25 mouse cellular contexts compared by ENCODE assay signal in genomic region chr1:96766535-96766934, GRCm38 (mm10).
"Had no signal": no experiment of that assay in that cellular context is flagged by ENCODE, and none has a peak within 500 bp of the region (broad histone marks: within the 10 kb centered on the region; RNA-seq: fewer than 3 reads in every experiment).

No protein-coding gene starts in this region.

- ATAC-seq: hindbrain, postnatal 0 days; intestine, embryonic 16.5 days; liver, embryonic 12.5 days had no signal

- H3K36me3 ChIP-seq: heart, embryonic 13.5 days; heart, embryonic 15.5 days; hindbrain, embryonic 13.5 days; hindbrain, embryonic 15.5 days; kidney, embryonic 15.5 days; limb, embryonic 10.5 days; limb, embryonic 12.5 days; liver, embryonic 12.5 days had no signal

- H3K4me3 ChIP-seq: heart, adult 2 months; heart, embryonic 13.5 days; heart, embryonic 15.5 days; hindbrain, embryonic 13.5 days; hindbrain, embryonic 15.5 days; kidney, embryonic 15.5 days; left cerebral cortex, adult 2 months; limb, embryonic 10.5 days; limb, embryonic 12.5 days; liver, embryonic 12.5 days had no signal

- DNase-seq: gastrocnemius, postnatal 14 days; gastrocnemius, postnatal 36 days; heart, adult 11 months; heart, adult 2 months; heart, postnatal 14 days; heart, postnatal 36 days; kidney, adult 11 months; kidney, adult 2 months; kidney, adult 9 months; kidney, postnatal 14 days; kidney, postnatal 36 days; liver had no signal

- H3K9me3 ChIP-seq: heart, embryonic 13.5 days; heart, embryonic 15.5 days; hindbrain, embryonic 13.5 days; hindbrain, embryonic 15.5 days; kidney, embryonic 15.5 days; limb, embryonic 10.5 days; limb, embryonic 12.5 days; liver, embryonic 12.5 days had no signal

- H3K4me1 ChIP-seq: heart, embryonic 13.5 days; heart, embryonic 15.5 days; hindbrain, embryonic 13.5 days; hindbrain, embryonic 15.5 days; kidney, embryonic 15.5 days; limb, embryonic 10.5 days; limb, embryonic 12.5 days; liver, embryonic 12.5 days had no signal

- H3K4me2 ChIP-seq: heart, embryonic 11.5 days; heart, embryonic 13.5 days; heart, embryonic 15.5 days; hindbrain, embryonic 13.5 days; hindbrain, embryonic 15.5 days; kidney, embryonic 15.5 days; limb, embryonic 12.5 days; liver, embryonic 12.5 days had no signal

- H3K9ac ChIP-seq: heart, embryonic 13.5 days; heart, embryonic 15.5 days; hindbrain, embryonic 13.5 days; hindbrain, embryonic 15.5 days; kidney, embryonic 15.5 days; limb, embryonic 12.5 days; liver, embryonic 12.5 days; liver, embryonic 14.5 days had no signal

- H3K27me3 ChIP-seq: heart, embryonic 13.5 days; heart, embryonic 15.5 days; hindbrain, embryonic 13.5 days; hindbrain, embryonic 15.5 days; kidney, embryonic 15.5 days; limb, embryonic 12.5 days; liver, embryonic 12.5 days had no signal

- H3K27ac ChIP-seq: heart, adult 2 months; heart, embryonic 13.5 days; heart, embryonic 15.5 days; hindbrain, embryonic 13.5 days; hindbrain, embryonic 15.5 days; hindbrain, postnatal 0 days; kidney, embryonic 15.5 days; left cerebral cortex, adult 2 months; limb, embryonic 10.5 days; limb, embryonic 12.5 days; liver, embryonic 12.5 days; liver, embryonic 14.5 days had no signal
